Mouse (Mus musculus) cerebellum, adult 2 months (tissue): ENCODE measurements around the gene Ghdc.

Experiments
- CTCF ChIP-seq: fragments of 200-500 bp; IDR thresholded peaks from 2 replicates; pipeline ENCODE4 v1.5.1; 2011; ENCODE audit warnings: low read depth, mild to moderate bottlenecking, control low read depth, low read length, moderate library complexity, borderline replicate concordance; ENCODE audit not compliant: insufficient read depth
- POLR2A ChIP-seq: fragments of 200-500 bp; IDR thresholded peaks from 2 replicates; pipeline ENCODE4 v1.6.1; 2011; ENCODE audit warnings: low read length, control low read depth, borderline replicate concordance; ENCODE audit not compliant: insufficient read depth

DNA sequence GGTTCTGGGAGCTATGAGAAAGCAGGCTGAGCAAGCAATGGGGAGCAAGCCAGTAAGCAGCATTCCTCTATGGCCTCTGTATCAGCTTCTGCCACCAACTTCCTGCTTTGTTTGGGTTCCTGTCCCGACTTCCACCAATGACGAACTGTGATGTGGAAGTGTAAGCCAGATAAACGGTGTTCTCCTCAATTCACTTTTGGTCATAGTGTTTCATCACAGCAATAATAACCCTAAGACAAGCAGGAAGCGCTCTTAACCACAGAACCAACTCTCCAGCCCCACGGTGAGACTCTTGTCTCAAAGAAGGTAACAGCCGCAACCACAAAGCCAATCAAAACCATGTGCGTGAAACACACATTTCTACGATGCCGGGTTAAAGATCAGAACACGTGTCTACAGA lies 33.7 kb upstream of the Ghdc start:
- TF ChIP-seq POLR2A (no peak), CTCF (no peak)
